Mouse (Mus musculus) c-Kit-positive CD71-positive TER-119-negative erythroid progenitor cells, embryonic 14.5 days (primary cell): ENCODE data around the gene Hfm1.

ENCODE experiments used
- DNase-seq: peaks from one replicate; pipeline ENCODE4 v3.0.0-alpha.2; 2013; ENCODE audit warnings: low read depth

The Hfm1 gene

DNA sequence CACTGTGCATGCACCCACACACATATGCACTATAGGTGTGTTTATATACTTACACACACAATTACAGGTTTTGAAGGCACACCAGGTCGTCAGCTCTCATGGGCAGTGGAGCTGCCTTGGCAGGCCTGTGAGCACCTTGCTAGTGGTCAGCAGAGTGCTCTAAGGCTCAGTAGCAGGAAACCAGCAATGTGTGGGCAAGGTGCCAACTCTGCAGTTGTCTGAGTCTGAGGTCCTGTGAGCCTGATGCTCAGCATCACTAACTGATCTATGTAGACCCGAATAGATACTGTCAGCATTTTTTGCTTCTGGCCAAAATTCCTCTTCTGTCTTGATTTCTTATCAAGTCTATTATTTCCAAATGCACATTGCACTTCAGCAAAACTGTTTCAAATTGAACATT is 82.2 kb downstream of the Hfm1 start:
- DNase-seq = no peak

DNA sequence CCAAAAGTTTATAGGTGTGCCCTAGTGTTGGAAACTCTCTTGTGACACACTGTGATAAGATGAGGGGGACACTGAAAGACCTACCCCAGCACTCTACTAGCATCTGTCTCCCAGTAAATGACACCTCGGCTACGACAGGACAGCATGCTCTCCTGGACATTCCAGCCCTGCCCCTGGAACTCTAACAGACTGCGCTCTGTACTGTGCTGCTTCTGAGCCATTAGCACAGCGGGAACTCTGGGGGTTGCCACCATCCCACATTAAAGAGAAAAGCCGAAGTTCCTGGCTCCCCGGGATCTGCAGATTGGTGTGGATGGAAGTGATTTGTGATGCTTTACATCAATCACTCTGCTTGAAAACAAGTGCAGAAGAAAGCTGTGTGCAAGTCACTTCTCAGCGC is 93.1 kb downstream of the Hfm1 start:
- no peak for DNase-seq

DNA sequence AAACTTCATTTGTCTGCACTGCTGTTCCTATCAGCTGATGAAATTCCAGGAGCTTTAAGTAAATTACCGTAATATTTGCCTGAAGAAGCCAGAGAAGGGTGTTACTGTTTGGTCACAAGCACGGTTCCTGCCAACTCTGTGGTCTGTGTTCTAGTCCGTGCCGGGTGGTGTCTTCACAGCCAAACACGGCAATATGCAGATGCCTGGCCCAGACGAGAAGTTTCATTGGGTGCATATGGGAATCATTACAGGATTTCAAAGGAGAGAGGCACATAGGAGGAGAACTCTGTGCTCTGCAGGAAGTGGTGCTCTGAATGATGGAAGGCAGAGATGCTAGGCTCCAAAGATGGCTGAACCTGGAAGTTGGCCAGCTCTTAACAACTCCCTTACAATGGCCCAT is 94.7 kb downstream of the Hfm1 start:
- no peak for DNase-seq

DNA sequence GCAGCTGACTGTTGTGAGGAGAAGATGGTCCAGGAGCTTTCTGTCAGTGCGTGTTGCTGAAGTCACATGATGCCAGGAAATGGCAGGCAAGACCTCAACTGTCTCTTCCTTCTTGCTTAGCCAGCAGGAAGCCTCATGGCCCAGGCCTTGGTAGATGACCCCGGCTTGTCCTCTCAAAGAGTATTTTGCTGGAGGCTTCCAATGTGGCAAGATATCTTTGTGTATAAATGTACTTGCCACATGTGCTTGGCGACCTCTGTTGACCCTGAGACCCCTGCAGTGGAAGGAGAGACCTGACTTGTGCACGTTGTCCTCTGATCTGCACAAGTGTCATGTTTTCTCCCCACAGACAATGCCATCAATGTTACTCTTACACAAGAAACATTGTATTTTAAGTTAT is 95.3 kb downstream of the Hfm1 start:
- DNase-seq = no peak

DNA sequence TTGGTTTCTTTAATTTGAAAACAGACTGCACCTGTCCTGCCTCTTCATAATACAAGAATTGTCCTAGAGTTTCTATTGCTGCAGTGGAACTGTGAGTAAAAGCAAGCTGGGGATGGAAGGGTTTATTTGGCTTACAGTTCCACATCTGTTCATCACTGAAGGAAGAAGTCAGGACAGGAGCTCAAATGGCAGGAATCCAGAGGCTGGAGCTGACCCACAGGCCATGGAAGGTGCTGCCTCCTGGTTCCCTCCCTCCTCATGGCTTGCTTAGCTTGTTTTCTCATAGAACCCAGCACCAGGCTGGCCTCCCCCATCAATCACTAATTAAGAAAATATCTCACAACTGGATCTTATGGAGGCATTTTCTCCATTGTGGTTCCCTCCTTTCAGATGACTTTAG is 99.4 kb downstream of the Hfm1 start:
- no peak for DNase-seq

DNA sequence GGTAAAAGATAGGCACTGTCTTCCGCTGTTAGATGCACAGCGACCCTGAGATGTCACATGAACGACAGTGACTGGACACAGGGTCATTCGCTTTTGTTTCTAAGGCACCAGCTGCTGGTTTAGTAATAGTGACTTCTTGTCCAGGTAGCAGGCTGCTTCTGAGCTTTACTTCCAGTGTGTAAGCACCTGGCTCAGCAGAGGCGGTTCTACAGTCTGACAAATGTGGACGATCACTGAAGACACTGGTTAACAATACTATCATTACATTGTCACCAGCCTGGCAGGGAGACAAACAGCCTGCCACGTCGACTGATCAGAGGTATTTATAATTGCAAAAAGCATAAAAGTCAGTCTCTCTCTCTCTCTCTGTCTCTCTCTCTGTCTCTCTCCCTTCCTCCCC is 100.1 kb downstream of the Hfm1 start:
- no peak for DNase-seq

DNA sequence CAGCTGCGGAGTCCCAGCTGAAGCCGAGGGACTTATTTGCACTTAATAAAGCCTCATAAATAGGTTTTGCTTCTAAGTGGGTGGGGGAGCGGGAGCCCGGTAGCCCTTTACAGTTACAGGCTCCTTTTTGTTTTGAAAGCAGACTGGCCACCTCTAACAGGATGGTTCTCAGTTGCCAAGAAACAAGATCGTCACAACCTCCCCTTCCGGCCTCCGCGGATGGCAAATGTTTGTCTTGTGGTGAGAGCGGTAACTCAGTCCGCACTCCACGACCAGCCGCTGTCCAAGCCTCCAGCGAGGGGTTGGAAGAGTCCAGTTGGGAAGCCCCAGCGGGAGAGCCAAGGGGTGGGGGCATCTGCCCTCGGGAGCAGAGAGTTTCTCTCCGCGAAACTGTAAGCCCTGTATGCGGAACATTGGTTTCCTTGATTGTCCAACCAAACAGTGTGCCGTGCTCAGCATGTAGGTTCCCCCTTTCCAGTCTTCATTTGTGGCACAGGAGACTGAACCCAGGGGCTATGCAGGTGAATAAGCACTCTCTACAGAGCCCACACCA is 100.7 kb downstream of the Hfm1 start:
- no peak for DNase-seq

DNA sequence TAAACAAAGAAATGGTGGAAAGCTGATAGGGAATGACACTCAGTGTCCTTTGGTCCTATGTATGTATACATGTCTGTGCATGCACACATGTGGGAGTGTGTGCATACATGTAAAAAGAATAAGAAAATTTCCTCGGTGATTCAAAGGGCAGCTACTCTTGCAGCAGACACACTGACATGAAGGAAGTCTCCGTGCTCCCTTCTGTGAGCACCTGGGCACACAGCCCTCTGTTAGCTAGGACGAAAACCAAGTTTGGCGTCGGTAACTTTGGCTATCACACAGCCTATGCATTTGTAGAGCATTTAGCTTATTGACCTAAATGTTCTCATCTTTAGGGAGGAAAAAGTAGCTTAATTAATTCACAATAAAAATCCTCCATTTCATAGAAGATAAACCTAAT is 101.4 kb downstream of the Hfm1 start:
- DNase-seq = no peak

DNA sequence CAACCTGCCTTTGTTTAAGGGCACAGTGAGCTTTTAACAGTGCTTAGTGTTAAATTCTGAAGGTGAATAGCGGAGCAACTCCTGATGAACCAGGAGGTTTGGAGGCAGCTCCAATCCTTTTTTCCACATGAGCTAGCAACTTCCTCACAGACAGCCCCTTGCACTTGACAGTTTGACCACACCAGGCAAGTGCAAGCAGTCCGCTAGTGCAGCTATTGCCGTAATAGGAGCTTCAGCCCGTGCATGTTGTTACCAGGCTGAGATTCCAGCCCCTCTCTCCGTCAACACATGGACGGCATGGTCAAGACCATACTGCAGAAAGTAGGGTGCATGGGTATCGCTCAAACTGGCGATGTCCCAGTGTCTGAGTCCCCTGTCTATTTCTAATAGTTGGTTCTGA is 106.5 kb downstream of the Hfm1 start:
- DNase-seq = no peak

DNA sequence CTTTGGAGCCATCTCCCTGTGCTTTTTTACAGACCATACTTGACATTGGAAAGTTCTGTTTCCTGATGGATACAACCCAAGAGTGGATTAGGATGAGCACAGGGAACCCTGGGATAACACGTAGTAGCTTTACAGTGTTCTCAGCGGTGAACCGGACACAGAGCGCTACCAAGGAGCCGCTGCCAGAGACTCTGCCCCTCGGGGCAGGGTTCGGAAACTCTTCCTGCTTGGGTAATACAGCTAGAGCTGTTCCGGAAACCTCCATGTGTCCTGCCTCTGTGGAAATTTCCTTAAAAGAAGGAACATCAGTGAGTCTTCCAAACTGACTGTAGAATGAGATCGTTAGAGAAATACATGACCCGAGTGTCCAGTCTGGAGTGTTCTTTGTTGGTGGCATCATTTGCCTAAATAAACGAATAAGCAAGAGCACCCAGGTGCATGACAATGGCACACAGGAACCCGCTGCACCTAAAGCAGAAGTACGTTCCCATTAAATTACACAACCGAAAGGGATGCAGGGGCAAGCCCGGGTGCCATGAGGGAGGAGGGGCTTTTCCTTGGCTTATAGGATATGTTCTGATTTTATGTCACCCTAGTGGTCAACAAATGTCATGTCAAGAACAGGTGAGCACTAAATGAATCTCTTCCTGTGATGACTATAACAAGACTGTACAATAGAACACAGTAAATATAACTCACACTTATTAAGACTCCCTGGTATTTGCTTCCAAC is 110.0 kb downstream of the Hfm1 start:
- DNase-seq = no peak

DNA sequence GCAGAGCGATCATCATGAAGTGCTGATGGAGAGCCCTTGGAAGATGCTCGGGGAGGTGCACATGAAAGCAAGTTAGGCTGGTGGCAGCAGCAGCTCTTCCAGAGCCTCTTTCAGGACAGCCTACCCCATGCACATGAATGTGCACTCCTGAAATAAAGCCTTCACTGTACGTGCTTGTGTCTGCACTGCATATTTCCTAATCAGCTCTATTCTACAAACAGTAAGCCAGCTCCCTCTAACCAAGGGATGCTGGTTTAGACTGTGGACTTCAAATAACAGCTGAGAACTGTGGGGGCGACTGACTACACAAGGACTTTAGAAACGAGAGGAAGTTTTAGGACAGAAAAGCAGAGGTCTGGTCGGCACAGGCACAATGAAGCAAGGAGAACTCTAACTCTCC is 111.5 kb downstream of the Hfm1 start:
- no peak for DNase-seq

DNA sequence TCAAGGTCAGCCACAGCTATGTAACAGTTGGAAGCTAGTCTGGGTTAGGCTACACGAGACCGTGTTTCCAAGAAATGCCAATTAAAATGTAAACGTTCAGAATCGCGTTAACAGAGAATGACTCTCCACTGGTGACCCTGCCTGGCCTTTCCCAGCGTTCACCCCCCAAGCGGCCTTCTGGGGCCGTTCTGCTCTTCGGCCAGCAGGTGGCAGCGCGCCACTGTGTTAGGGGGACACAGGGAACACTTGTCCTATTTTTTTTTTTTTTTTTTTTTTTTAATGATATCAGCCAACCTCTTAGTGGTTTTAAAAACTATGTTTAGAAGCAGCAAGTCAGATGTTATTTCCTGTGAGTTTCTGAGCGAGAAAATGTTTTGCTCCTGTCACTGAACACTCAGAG is 123.0 kb downstream of the Hfm1 start:
- peak; percentile 55 for DNase-seq

DNA sequence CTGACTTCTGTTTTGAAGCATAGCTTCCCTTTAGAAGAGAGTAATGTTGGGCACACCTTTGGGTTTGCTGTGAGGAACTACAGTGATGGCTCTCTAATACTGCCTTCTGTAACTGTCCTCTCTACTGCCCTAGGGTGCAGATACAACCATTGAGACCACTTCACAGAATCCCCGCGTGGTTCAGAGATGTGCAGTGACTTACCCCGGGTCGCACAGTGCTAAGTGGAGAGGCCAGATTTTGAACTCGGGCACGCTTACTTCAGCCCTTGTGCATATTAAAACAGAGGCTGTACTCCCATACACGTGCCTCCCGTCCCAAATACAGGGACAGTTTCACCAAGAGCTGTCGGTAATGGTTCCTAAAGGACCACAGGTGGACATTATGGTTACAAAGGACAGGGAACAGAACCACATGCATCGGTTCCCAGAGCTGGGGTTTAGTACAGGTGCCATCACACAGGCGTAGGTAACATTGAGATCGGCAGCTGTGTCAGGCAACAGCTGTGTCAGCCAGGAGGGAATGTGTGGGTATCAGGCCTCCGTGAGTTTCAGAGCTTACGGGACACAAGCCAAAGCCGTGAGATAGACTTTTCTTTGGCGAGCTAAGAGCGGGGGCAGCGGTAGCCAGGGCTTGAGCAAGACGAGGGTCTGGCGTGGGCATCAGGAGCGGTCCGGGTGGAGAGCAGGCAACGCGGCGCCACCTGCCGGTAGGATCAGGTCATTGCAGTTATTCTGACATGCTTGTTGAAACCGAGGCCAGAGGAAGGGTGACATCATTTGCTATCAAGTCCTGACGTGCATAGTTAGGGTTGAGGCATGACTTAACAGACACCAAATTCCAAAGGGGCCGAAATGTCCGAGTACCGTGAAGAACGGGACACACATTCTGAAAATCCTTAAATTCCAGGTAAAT is 124.0 kb downstream of the Hfm1 start:
- peak; percentile 76 for DNase-seq

DNA sequence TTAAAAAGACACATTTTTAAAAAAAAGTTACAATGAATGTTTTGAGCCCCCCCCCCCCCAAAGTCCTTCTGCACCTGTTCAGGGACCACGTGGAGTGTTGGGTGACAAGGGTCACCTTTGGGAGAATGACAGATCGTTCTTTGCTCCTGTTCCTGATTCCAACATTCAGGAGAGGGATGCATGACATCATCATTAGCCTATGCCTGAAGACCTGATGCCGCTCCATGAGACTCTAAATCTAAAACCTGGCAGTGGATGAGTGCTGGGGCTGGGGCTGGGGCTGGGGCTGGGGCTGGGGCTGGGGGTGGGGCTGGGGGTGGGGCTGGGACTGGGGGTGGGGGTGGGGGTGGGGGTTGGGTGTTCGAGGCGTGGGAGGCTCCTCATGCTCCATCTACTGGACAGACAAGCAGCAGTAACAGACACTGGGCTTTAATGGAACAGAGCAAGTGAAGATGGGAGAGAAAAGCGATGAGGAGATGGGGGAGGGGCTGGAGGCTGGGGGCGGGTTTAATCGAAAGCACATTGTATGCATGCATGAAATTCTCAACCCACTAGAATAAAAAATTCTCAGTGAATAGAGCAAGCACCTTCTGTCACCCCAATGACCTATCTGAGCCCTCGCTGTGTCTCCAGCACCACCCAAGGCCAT is 124.8 kb downstream of the Hfm1 start:
- no peak for DNase-seq

DNA sequence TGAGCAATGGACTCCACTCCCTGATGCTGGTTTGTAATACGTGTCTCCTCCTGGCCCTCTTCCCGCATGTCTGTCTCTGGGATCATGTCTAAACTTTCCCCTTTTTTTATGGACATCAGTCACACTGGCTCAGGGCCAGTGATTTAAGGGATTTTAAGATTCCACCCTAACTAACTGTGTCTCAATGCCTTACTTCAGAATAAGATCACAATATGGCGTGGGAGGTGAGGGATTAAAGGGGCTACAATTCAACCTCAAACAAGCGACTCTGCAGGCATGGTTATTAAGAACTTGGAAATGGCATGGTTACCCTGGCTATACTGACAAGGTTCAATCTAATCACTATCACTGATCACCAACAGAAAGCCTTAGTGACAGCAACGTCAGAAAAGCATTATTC is 128.2 kb downstream of the Hfm1 start:
- DNase-seq = no peak

DNA sequence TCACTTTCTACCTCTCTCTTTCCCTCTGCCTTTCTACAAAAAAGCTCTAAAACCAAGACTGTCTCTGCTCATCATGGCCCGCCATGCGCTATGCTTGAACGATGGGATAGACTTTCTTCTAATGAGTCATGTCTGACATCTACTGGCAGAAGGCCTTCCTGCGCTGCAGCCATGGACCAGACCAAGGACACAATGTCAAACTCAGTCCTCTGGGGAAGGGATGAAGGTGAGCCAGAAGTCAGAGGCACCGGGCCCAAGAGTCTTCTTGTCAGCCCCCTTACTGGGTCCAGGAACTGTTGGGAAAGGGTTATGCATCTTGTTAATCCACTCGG is 134.9 kb downstream of the Hfm1 start:
- DNase-seq = no peak

DNA sequence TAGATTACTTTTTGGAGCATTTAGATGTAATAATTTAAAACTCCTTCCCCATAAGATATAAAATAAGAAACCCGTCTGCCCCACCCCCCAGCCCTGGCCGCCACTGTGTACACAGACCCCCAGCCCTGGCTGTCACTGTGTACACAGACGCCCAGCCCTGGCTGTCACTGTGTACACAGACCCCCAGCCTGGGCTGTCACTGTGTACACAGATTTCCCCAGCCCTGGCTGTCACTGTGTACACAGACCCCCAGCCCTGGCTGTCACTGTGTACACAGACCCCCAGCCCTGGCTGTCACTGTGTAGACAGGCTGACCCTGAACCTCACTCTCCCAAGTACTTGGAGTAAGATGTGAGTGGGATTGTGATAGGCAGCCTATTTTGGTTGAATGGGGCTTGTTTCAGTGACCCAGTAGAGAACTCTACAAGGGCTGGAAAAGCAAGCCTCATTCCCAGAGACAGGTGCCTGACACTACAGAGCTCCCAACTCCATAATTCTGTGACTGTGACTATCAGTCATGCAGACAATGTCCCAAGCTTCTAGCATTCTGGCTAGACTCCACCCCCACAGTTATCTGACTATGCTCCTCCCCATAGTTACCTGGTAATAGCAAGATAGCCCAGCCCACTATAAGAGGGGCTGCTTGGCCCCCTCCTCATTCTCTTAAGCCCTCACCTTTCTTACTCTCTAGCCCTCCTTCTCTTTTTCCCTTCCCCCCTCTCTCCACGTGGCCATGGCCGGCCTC is 135.5 kb downstream of the Hfm1 start:
- DNase-seq = no peak
